Mouse (Mus musculus): ENCODE data around the gene Rbm15.
"Not testable (repeated sequence)": the region's sequence is repeated elsewhere in the genome, so short reads cannot be mapped to it uniquely, and the experiment has no call there.

Rbm15 gene

GRCm38 (mm10) chr3:107330503-107331424 is 2.7 kb downstream of the Rbm15 start:
- peak; percentile 40 for DNase-seq

GRCm38 (mm10) chr3:107326442-107326841 is 7.0 kb downstream of the Rbm15 start:
- DNase-seq: no peak

GRCm38 (mm10) chr3:107321776-107322175 is 11.7 kb downstream of the Rbm15 start:
- DNase-seq: no peak

GRCm38 (mm10) chr3:107321141-107321540 is 12.3 kb downstream of the Rbm15 start:
- no peak for DNase-seq

- no peak for DNase-seq
These were observed 16.1 kb downstream of the Rbm15 start for GRCm38 (mm10) chr3:107317338-107317737.

- DNase-seq: not testable (repeated sequence)
These were observed 36.6 kb downstream of the Rbm15 start for GRCm38 (mm10) chr3:107296917-107297316.

GRCm38 (mm10) chr3:107295672-107296360 is 37.7 kb downstream of the Rbm15 start:
- no peak for DNase-seq

- DNase-seq: no peak
These were observed 42.6 kb downstream of the Rbm15 start, which contains the start of gene Slc16a4 for GRCm38 (mm10) chr3:107290764-107291381. Gene Slc16a4, plus strand, starts transcription at chr3:107291230.

- no peak for DNase-seq
These were observed 46.1 kb downstream of the Rbm15 start for GRCm38 (mm10) chr3:107287346-107287745.

- no peak for DNase-seq
These were observed 47.4 kb downstream of the Rbm15 start for GRCm38 (mm10) chr3:107286123-107286522.

GRCm38 (mm10) chr3:107278479-107279269 is 54.8 kb downstream of the Rbm15 start, which contains the start of gene Lamtor5:
Gene Lamtor5, plus strand, starts transcription at chr3:107278858.
- peak; percentile 92 for DNase-seq

- DNase-seq: no peak
These were observed 56.8 kb downstream of the Rbm15 start for GRCm38 (mm10) chr3:107276626-107277025.

- no peak for DNase-seq
These were observed 57.5 kb downstream of the Rbm15 start for GRCm38 (mm10) chr3:107275996-107276395.

All from cerebellum, adult 9-11 months (tissue).